Mouse (Mus musculus) heart, postnatal 0 days (tissue): ENCODE results near the gene Atp5g2.

Source experiments
- CTCF ChIP-seq: IDR thresholded peaks from 2 replicates; pipeline ENCODE4 v1.5.1; 2016; ENCODE audit warnings: antibody characterized with exemption, control low read depth, low read depth
- EP300 ChIP-seq: IDR thresholded peaks from 2 replicates; pipeline ENCODE4 v1.6.1; 2016; ENCODE audit warnings: antibody characterized with exemption, low read depth

DNA sequence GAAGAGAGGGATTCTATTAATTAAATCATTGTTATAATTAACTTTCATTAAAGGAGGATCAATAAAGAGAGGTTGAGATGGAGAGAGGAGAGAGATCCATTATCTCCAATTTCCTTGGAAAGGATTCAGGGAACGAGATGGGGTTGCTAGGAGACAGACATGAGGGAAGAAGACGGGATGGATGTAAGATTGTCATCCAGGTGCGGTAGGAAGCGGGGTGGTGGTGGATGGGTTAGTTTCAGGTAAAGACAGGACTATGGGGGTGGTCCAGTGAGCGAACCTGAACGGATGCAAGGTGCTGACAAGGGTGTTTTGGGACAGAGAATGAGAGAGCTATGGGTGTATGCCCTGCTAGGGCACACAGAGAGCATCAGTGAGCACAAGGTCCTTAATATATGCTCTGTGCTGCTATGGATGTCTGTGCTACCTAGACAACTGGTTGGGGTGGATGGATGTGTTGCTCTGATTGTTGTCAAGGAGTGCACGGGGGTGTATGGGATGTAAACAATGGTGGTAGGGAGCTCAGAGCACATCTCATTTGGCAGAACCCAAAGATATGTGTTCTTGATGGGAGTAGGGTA is 33.9 kb upstream of the Atp5g2 start:
- TF ChIP-seq CTCF (no peak), EP300 (no peak)
